ENCODE assay signal across 9 mouse cellular contexts in genomic region chr11:65820280-65820679, GRCm38 (mm10). TPM values are rescaled to one million over a fixed set of nuclear protein-coding genes. Genes with fewer than 3 reads are reported as not detected.
A peak's percentile ranks its signal among the peaks of the same experiment; 100 is the strongest.
DNase-seq lines count a peak whose midpoint lies in the region; TF ChIP-seq lines count a peak whose summit lies in the region.
"Had no signal": no experiment of that assay in that cellular context is flagged by ENCODE, and none has a peak within 500 bp of the region (broad histone marks: within the 10 kb centered on the region; RNA-seq: fewer than 3 reads in every experiment).

No protein-coding gene starts in this region.

- H3K27ac ChIP-seq in heart, adult 2 months = no peak overlapping the region
- H3K27ac ChIP-seq: heart, embryonic 15.5 days had no signal

- no peaks in the 10 kb centered on the region for H3K79me2 ChIP-seq in heart, adult 2 months (replicated peaks; ENCODE audit: control insufficient read depth, insufficient read depth, low read length)

- no peaks in the 10 kb centered on the region for H3K4me1 ChIP-seq in heart, adult 2 months (ENCODE audit: control insufficient read depth, insufficient read depth, low read length)

- no peak for DNase-seq in heart, adult 2 months
- DNase-seq in heart, postnatal 25 days (ENCODE audit: low spot score) = no peak
- DNase-seq in 416B (ENCODE audit: low read depth) = peak; percentile 10
- peak; percentile 44 for DNase-seq in embryo, embryonic 11 days
- peak; percentile 40 to 45 for DNase-seq in kidney, postnatal 36 days
- no peak for DNase-seq in spleen, postnatal 4 days (ENCODE audit: low spot score in 2 of 2)
- no peak for DNase-seq in T-cell, adult 2 months (ENCODE audit: low spot score)
- no peak for DNase-seq in lung, adult 18-20 months

- H3K4me3 ChIP-seq in heart, adult 2 months = no peak overlapping the region
- H3K4me3 ChIP-seq: heart, embryonic 15.5 days had no signal

- H3K9ac ChIP-seq in heart, adult 2 months (ENCODE audit: low read depth, low read length) = no peak overlapping the region
- H3K9ac ChIP-seq: heart, embryonic 15.5 days had no signal

- no peaks in the 10 kb centered on the region for H3K27me3 ChIP-seq in heart, adult 2 months (ENCODE audit: control insufficient read depth, insufficient read depth, low read length)
- H3K27me3 ChIP-seq: heart, embryonic 15.5 days had no signal

- TF ChIP-seq POLR2A in heart, adult 2 months (IDR thresholded peaks at IDR 0.05; ENCODE audit: insufficient read depth, low read depth, low read length) = no peak

- WGBS in heart, adult 2 months = 83% methylated on average over 5 of the region's 5 CpGs

- H3K36me3 ChIP-seq in heart, adult 2 months (ENCODE audit: control insufficient read depth, insufficient read depth, low read length) = no peaks in the 10 kb centered on the region; the same call in 1 of the 2 replicates

- TF ChIP-seq EP300 in heart, adult 2 months (IDR thresholded peaks at IDR 0.05; ENCODE audit: insufficient read depth, low read depth, low read length) = no peak

- peak; percentile 31; the same call in 1 of the 2 replicates for TF ChIP-seq CTCF in heart, adult 2 months (IDR thresholded peaks at IDR 0.05)

- intact Hi-C loops in heart, adult 2 months (cut with DNase I) = loop anchor here (10.0 kb wide), 1 partner anchor 285 kb away; no protein-coding TSS in a partner anchor
- intact Hi-C loops in heart, postnatal 25 days (cut with DNase I) = loop anchor here (5.0 kb wide), 1 partner anchor 1052 kb away; no protein-coding TSS in a partner anchor

RNA-seq across cellular contexts. Expression of gene Zkscan6, which starts 13.3 kb away (rescaled TPM):
- 1 to 10 TPM; 4.2 to 4.4 TPM for total RNA-seq in heart, adult 2 months (2021)
- polyA plus RNA-seq in heart, adult 2 months (2012; rRNA removed) = 2.1 and 3.0 TPM in 2 replicates
- 1 to 10 TPM; 4.3 to 4.7 TPM for total RNA-seq in heart, postnatal 25 days (2021)

RNA-seq across cellular contexts. Expression of gene Map2k4, which starts 32.2 kb away (rescaled TPM):
- 10 to 100 TPM; 42.1 to 45.8 TPM for total RNA-seq in heart, adult 2 months (2021)
- 21.9 and 42.6 TPM in 2 replicates for polyA plus RNA-seq in heart, adult 2 months (2012; rRNA removed)
- 10 to 100 TPM; 45.5 to 45.8 TPM for total RNA-seq in heart, postnatal 25 days (2021)

Comparison
In these comparisons a context has a peak if more than half of its experiments do, and no peak if none do; other contexts are left out.
1. DNase-seq: peak in 416B (single experiment), embryo, embryonic 11 days (single experiment) and kidney, postnatal 36 days (2 of 2); none in heart, adult 2 months (0 of 2), heart, postnatal 25 days (single experiment), spleen, postnatal 4 days (0 of 2), T-cell, adult 2 months (single experiment) and lung, adult 18-20 months (0 of 2).